Mouse (Mus musculus) G1E (cell line): ENCODE measurements around the gene Ttll10.

Experiments used
- CTCF ChIP-seq: IDR thresholded peaks from 2 replicates; pipeline ENCODE4 v1.5.1; 2012; ENCODE audit warnings: low read depth, low read length, inconsistent platforms, mixed read lengths
- GATA1 ChIP-seq: IDR thresholded peaks from 2 replicates; pipeline ENCODE4 v1.6.1; 2012; ENCODE audit warnings: borderline replicate concordance, low read length, inconsistent platforms, mixed read lengths
- POLR2AphosphoS5 ChIP-seq: IDR thresholded peaks from 2 replicates; pipeline ENCODE4 v1.6.1; 2012; ENCODE audit warnings: low read depth, low read length, inconsistent platforms; ENCODE audit not compliant: insufficient replicate concordance

GRCm38 (mm10) chr4:156063861-156064509 is 4.8 kb upstream of the Ttll10 start:
- TF ChIP-seq CTCF (no peak), POLR2AphosphoS5 (no peak), GATA1 (no peak)
